Mouse (Mus musculus) lung, adult 2 months (tissue): ENCODE results near the gene Tnrc6b.

Experiments used
- CTCF ChIP-seq: fragments of 200-500 bp; IDR thresholded peaks from 2 replicates; pipeline ENCODE4 v1.5.1; 2011; ENCODE audit warnings: mild to moderate bottlenecking, low read length, control low read depth; ENCODE audit not compliant: insufficient read depth
- POLR2A ChIP-seq: fragments of 200-500 bp; IDR thresholded peaks from 2 replicates; pipeline ENCODE4 v1.6.1; 2011; ENCODE audit warnings: low read depth, mild to moderate bottlenecking, control low read depth, low read length, borderline replicate concordance; ENCODE audit errors: extremely low read depth

DNA sequence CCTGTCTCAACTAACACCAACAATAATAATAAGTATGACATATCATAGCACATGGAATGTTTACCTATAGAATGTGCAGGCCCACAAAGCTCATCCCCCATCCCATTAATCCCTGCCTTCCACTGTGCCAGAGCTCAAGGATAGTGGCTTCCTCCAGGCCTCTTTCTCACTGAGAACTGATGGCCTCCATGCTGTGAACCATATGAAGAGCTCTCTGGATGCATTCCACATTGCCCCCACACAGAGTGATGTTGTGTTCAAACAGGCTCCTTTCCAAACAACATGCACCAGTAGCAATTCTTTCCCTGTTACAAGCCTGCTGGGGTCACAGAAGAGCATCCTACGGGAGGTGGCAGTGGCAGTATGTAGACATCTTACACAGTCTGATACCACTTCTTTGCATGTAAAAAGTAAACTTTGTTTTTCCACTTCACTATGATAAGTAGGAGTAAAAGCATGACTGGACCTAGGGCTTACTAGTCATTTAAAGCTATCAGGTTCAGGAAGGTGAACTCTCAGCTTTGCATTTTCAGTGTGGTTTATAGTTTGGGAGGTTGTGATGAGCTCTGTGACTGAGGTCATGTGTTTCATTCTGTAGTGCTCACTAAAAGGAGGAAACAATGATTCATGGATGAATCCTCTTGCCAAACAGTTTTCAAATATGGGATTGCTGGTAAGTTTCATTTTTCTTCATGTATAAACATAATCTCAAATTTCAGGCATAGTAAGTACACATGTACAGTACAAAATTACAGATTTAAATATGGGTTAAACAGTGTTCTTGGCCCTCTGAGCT lies 175.4 kb downstream of the Tnrc6b start:
- TF ChIP-seq CTCF (no peak), POLR2A (no peak)
